Mouse (Mus musculus) G1E (cell line): Measurements from ENCODE around the gene Nav1. TPM values are rescaled to one million over a fixed set of nuclear protein-coding genes. Genes with fewer than 3 reads are reported as not detected.

ENCODE experiments used
- ATAC-seq: 2 replicates; pipeline ENCODE4 v1.8.0; 2016; ENCODE audit warnings: mild to moderate bottlenecking; ENCODE audit not compliant: insufficient number of reproducible peaks, poor library complexity, low FRiP score, severe bottlenecking; ENCODE audit errors: extremely low read depth
- DNase-seq: peaks from one replicate; pipeline ENCODE4 v3.0.0; 2012; ENCODE audit warnings: low spot score
- H3K27me3 ChIP-seq: 2 replicates; pipeline ENCODE4 v1.6.1; 2012; ENCODE audit warnings: mild to moderate bottlenecking, low read length, inconsistent platforms; ENCODE audit not compliant: insufficient read depth
- H3K36me3 ChIP-seq: replicated peaks from 2 replicates; pipeline ENCODE3; 2012; ENCODE audit warnings: mild to moderate bottlenecking, inconsistent platforms
- H3K4me1 ChIP-seq: 2 replicates; pipeline ENCODE4 v1.6.1; 2012; ENCODE audit warnings: low read depth, low read length, inconsistent platforms, mixed read lengths; ENCODE audit not compliant: insufficient read depth
- H3K4me3 ChIP-seq: 2 replicates; pipeline ENCODE4 v1.5.1; 2012; ENCODE audit warnings: low read depth, mild to moderate bottlenecking, inconsistent platforms, low read length, moderate library complexity, mixed read lengths
- H3K9me3 ChIP-seq: replicated peaks from 2 replicates; pipeline ENCODE4 v1.6.1; 2012; ENCODE audit warnings: inconsistent platforms
- CTCF ChIP-seq: IDR thresholded peaks from 2 replicates; pipeline ENCODE4 v1.5.1; 2012; ENCODE audit warnings: low read depth, low read length, inconsistent platforms, mixed read lengths
- GATA1 ChIP-seq: IDR thresholded peaks from 2 replicates; pipeline ENCODE4 v1.6.1; 2012; ENCODE audit warnings: borderline replicate concordance, low read length, inconsistent platforms, mixed read lengths
- GATA2 ChIP-seq: IDR thresholded peaks from 2 replicates; pipeline ENCODE4 v1.6.1; 2012; ENCODE audit warnings: low read depth, low read length, inconsistent platforms, borderline replicate concordance
- POLR2AphosphoS5 ChIP-seq: IDR thresholded peaks from 2 replicates; pipeline ENCODE4 v1.6.1; 2012; ENCODE audit warnings: low read depth, low read length, inconsistent platforms; ENCODE audit not compliant: insufficient replicate concordance
- TAL1 ChIP-seq: conservative IDR thresholded peaks from 2 replicates; pipeline ENCODE4 v1.6.1; 2012; ENCODE audit warnings: low read depth, low read length, inconsistent platforms, mixed read lengths
- polyA plus RNA-seq: library from polyadenylated mRNA; stranded (reverse); fragments of >175 nt; gene quantifications from 2 replicates; pipeline ENCODE4 v1.2.3, GENCODE M21; 2012
- total RNA-seq, 2 experiments: library from RNA; stranded (forward) in 1 of 2; stranded (reverse) in 1 of 2; fragments of 200-1000 nt in 1 of 2; fragments of >200 nt in 1 of 2; fragmentation: Nextera tagmentation in 1 of 2; gene quantifications; 2 replicates each; pipeline ENCODE4 v1.2.3; 2014 to 2017

Nav1 gene
- total RNA-seq (2014; fragmentation: Nextera tagmentation) (not detected in 2 replicates), total RNA-seq (2017) (0.22 and 0.35 TPM in 2 replicates), polyA plus RNA-seq (not detected in 2 replicates)

GRCm38 (mm10) chr1:135607019-135607418 lies at the start of gene Nav1:
TSS of gene Nav1 (minus strand) at chr1:135607295.
- Histone ChIP-seq H3K36me3 (no peaks in the 10 kb centered on the region), H3K27me3 (peaks cover 19% of the 10 kb centered on the region), H3K4me1 (no peaks in the 10 kb centered on the region), H3K9me3 (no peaks in the 10 kb centered on the region), H3K4me3 (no peak within 1 kb of the TSS)
- no peak for TF ChIP-seq GATA1
- no peak for TF ChIP-seq CTCF
- TF ChIP-seq GATA2 = no peak
- no peak for TF ChIP-seq POLR2AphosphoS5
- TF ChIP-seq TAL1 = no peak
- no peak for DNase-seq
- no peak for ATAC-seq

GRCm38 (mm10) chr1:135653909-135654308 lies 46.8 kb upstream of the Nav1 start:
- Histone ChIP-seq H3K36me3 (no peaks in the 10 kb centered on the region), H3K9me3 (no peaks in the 10 kb centered on the region), H3K27me3 (0 out of 2 replicates have a peak, but pooled peaks cover 6% of the 10 kb centered on the region), H3K4me3 (no peak overlapping the region), H3K4me1 (no peaks in the 10 kb centered on the region)
- no peak for TF ChIP-seq POLR2AphosphoS5
- TF ChIP-seq CTCF = no peak
- no peak for TF ChIP-seq GATA2
- TF ChIP-seq GATA1 = no peak
- no peak for TF ChIP-seq TAL1
- DNase-seq = no peak
- ATAC-seq = no peak

GRCm38 (mm10) chr1:135645459-135646195 lies 38.5 kb upstream of the Nav1 start:
- no peaks in the 10 kb centered on the region for H3K36me3 ChIP-seq
- H3K4me1 ChIP-seq = no peaks in the 10 kb centered on the region
- no peaks in the 10 kb centered on the region for H3K9me3 ChIP-seq
- TF ChIP-seq TAL1 (no peak), CTCF (no peak), POLR2AphosphoS5 (no peak), GATA1 (no peak), GATA2 (no peak)
- ATAC-seq = no peak
- no peak for DNase-seq
- H3K4me3 ChIP-seq = no peak overlapping the region
- peaks cover 7% of the 10 kb centered on the region; the same call in 1 of the 2 replicates for H3K27me3 ChIP-seq

- Histone ChIP-seq H3K4me3 (no peak overlapping the region), H3K36me3 (no peaks in the 10 kb centered on the region), H3K9me3 (no peaks in the 10 kb centered on the region), H3K27me3 (peaks cover 4% of the 10 kb centered on the region; the same call in 1 of the 2 replicates), H3K4me1 (no peaks in the 10 kb centered on the region)
- DNase-seq (no peak), ATAC-seq (no peak)
- TF ChIP-seq GATA2 (no peak), CTCF (no peak), TAL1 (no peak), GATA1 (no peak), POLR2AphosphoS5 (no peak)
These were observed 37.0 kb upstream of the Nav1 start for GRCm38 (mm10) chr1:135644110-135644509.

- no peak overlapping the region for H3K4me3 ChIP-seq
- no peaks in the 10 kb centered on the region for H3K36me3 ChIP-seq
- peaks cover 4% of the 10 kb centered on the region; the same call in 1 of the 2 replicates for H3K27me3 ChIP-seq
- TF ChIP-seq CTCF (no peak), GATA1 (no peak), GATA2 (no peak), TAL1 (no peak), POLR2AphosphoS5 (no peak)
- DNase-seq = no peak
- H3K9me3 ChIP-seq = no peaks in the 10 kb centered on the region
- ATAC-seq = no peak
- H3K4me1 ChIP-seq = no peaks in the 10 kb centered on the region
These were observed 36.6 kb upstream of the Nav1 start for GRCm38 (mm10) chr1:135643691-135644090.

GRCm38 (mm10) chr1:135639853-135640252 lies 32.8 kb upstream of the Nav1 start:
- Histone ChIP-seq H3K9me3 (no peaks in the 10 kb centered on the region), H3K4me1 (no peaks in the 10 kb centered on the region), H3K27me3 (no peaks in the 10 kb centered on the region), H3K36me3 (no peaks in the 10 kb centered on the region), H3K4me3 (no peak overlapping the region)
- no peak for ATAC-seq
- TF ChIP-seq TAL1 (no peak), CTCF (no peak)
- DNase-seq = no peak
